Comparison of ENCODE assay signal across 15 mouse cellular contexts in the genomic region with DNA sequence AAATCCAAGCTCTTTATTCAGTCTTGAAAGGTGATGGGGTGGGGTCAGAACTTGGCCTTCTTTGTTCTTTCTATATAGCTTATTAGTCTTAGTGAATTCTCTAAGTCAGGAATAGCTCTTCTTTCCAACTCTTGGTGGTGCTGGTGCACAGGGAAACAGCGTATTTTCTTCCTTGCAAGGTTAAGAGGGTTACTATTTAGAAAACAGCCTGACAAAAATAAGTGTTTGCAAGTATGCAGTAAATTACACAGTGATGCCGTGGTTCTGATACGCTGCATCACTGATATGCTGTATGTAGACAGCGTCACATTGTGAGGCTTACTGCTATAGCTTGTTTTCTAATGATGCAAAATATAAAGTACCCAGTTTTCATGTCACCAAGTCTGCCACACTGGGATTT.
DNase-seq lines count a peak whose midpoint lies in the region; ATAC-seq and TF ChIP-seq lines count a peak whose summit lies in the region.
"Had no signal": no experiment of that assay in that cellular context is flagged by ENCODE, and none has a peak within 500 bp of the region (broad histone marks: within the 10 kb centered on the region; RNA-seq: fewer than 3 reads in every experiment).

No protein-coding gene starts in this region.

- DNase-seq in heart, adult 2 months = no peak
- no peak for DNase-seq in lung, embryonic 14.5 days
- no peak for DNase-seq in lung, adult 18-20 months
- peak; percentile 70 for DNase-seq in brain, adult 2 months (ENCODE audit: low read depth, low spot score)
- peak; percentile 10 for DNase-seq in left cerebral cortex, postnatal 4 days
- no peak for DNase-seq in kidney, adult 2 months
- DNase-seq: adrenal gland, postnatal 14 days; cerebellum, adult 11-12 months; kidney, postnatal 25 days; lung, adult 2 months; spleen, adult 18-20 months; thymus, adult 18-20 months had no signal

- intact Hi-C loops in heart, adult 2 months (cut with DNase I) = no loop called here
- intact Hi-C loops in left cerebral cortex, postnatal 4 days (cut with DNase I) = no loop called here

- no peak overlapping the region for H3K4me2 ChIP-seq in heart, embryonic 11.5 days
- no peak overlapping the region for H3K4me2 ChIP-seq in lung, embryonic 14.5 days

- no peak overlapping the region for H3K27ac ChIP-seq in heart, adult 2 months
- H3K27ac ChIP-seq in heart, embryonic 11.5 days (ENCODE audit: low read depth, low read length) = no peak overlapping the region
- no peak overlapping the region for H3K27ac ChIP-seq in lung, embryonic 14.5 days (ENCODE audit: low read depth)
- H3K27ac ChIP-seq in kidney, adult 2 months (ENCODE audit: insufficient read depth, low read depth, low read length) = no peak overlapping the region
- H3K27ac ChIP-seq: limb, embryonic 10.5 days had no signal

- H3K9me3 ChIP-seq in heart, embryonic 11.5 days (replicated peaks; ENCODE audit: control insufficient read depth, low read length) = no peaks in the 10 kb centered on the region
- no peaks in the 10 kb centered on the region for H3K9me3 ChIP-seq in lung, embryonic 14.5 days (ENCODE audit: low read depth, low read length)
- H3K9me3 ChIP-seq: limb, embryonic 10.5 days had no signal

- TF ChIP-seq CTCF in heart, adult 2 months (IDR thresholded peaks at IDR 0.05) = peak; percentile 28
- TF ChIP-seq CTCF in lung, embryonic 14.5 days (IDR thresholded peaks at IDR 0.05; ENCODE audit: low read depth) = 0 out of 2 replicates have a peak, but pooled peaks have one; percentile 5
- no peak for TF ChIP-seq CTCF in kidney, adult 2 months (conservative IDR thresholded peaks at IDR 0.05; ENCODE audit: insufficient read depth, insufficient read length, low read depth, low read length)

- H3K4me1 ChIP-seq in heart, adult 2 months (ENCODE audit: control insufficient read depth, insufficient read depth, low read length) = no peaks in the 10 kb centered on the region
- H3K4me1 ChIP-seq in heart, embryonic 11.5 days (ENCODE audit: control insufficient read depth, insufficient read depth, low read length) = no peaks in the 10 kb centered on the region
- no peaks in the 10 kb centered on the region for H3K4me1 ChIP-seq in lung, embryonic 14.5 days (ENCODE audit: insufficient read depth)
- H3K4me1 ChIP-seq in kidney, adult 2 months (ENCODE audit: control insufficient read depth, insufficient read depth, low read length) = no peaks in the 10 kb centered on the region
- H3K4me1 ChIP-seq: limb, embryonic 10.5 days had no signal

- H3K36me3 ChIP-seq in heart, adult 2 months (ENCODE audit: control insufficient read depth, insufficient read depth, low read length) = no peaks in the 10 kb centered on the region
- no peaks in the 10 kb centered on the region for H3K36me3 ChIP-seq in heart, embryonic 11.5 days (ENCODE audit: control insufficient read depth, insufficient read depth, low read length)
- no peaks in the 10 kb centered on the region for H3K36me3 ChIP-seq in lung, embryonic 14.5 days (ENCODE audit: insufficient read depth)
- no peaks in the 10 kb centered on the region for H3K36me3 ChIP-seq in kidney, adult 2 months (ENCODE audit: control insufficient read depth, insufficient read depth, low read length)
- H3K36me3 ChIP-seq: limb, embryonic 10.5 days had no signal

- H3K79me2 ChIP-seq in heart, adult 2 months (replicated peaks; ENCODE audit: control insufficient read depth, insufficient read depth, low read length) = no peaks in the 10 kb centered on the region

- no peak for TF ChIP-seq POLR2A in heart, adult 2 months (IDR thresholded peaks at IDR 0.05; ENCODE audit: insufficient read depth, low read depth, low read length)
- no peak for TF ChIP-seq POLR2A in kidney, adult 2 months (IDR thresholded peaks at IDR 0.05; ENCODE audit: low read depth, low read length)

- no peak overlapping the region for H3K9ac ChIP-seq in heart, adult 2 months (ENCODE audit: low read depth, low read length)
- no peak overlapping the region for H3K9ac ChIP-seq in heart, embryonic 11.5 days (ENCODE audit: low read depth, low read length)
- no peak overlapping the region for H3K9ac ChIP-seq in lung, embryonic 14.5 days

- TF ChIP-seq EP300 in heart, adult 2 months (IDR thresholded peaks at IDR 0.05; ENCODE audit: insufficient read depth, low read depth, low read length) = no peak

- no peak for ATAC-seq in heart, embryonic 11.5 days (replicated peaks; ENCODE audit: insufficient number of reproducible peaks, low FRiP score, low TSS enrichment)
- ATAC-seq in lung, embryonic 14.5 days (ENCODE audit: insufficient read depth) = no peak
- ATAC-seq in megakaryocyte progenitor cell, adult 5-6 weeks (replicated peaks; ENCODE audit: poor library complexity) = no peak

- no peak overlapping the region for H3K4me3 ChIP-seq in heart, adult 2 months
- no peak overlapping the region for H3K4me3 ChIP-seq in heart, embryonic 11.5 days (ENCODE audit: low read depth, low read length)
- H3K4me3 ChIP-seq in lung, embryonic 14.5 days (ENCODE audit: low read depth, low read length) = no peak overlapping the region
- H3K4me3 ChIP-seq in kidney, adult 2 months (ENCODE audit: insufficient read depth, low read depth, low read length) = no peak overlapping the region
- H3K4me3 ChIP-seq: limb, embryonic 10.5 days had no signal

- H3K27me3 ChIP-seq in heart, adult 2 months (ENCODE audit: control insufficient read depth, insufficient read depth, low read length) = no peaks in the 10 kb centered on the region
- H3K27me3 ChIP-seq in heart, embryonic 11.5 days (ENCODE audit: control insufficient read depth, insufficient read depth, low read length) = no peaks in the 10 kb centered on the region
- H3K27me3 ChIP-seq in lung, embryonic 14.5 days (ENCODE audit: insufficient read depth, low read length) = no peaks in the 10 kb centered on the region
- H3K27me3 ChIP-seq in kidney, adult 2 months (replicated peaks; ENCODE audit: control insufficient read depth, insufficient read depth, low read length) = no peaks in the 10 kb centered on the region

- WGBS in heart, adult 2 months = 82% methylated on average over 4 of the region's 4 CpGs
- 79% methylated on average over 4 of the region's 4 CpGs for WGBS in heart, embryonic 11.5 days (ENCODE audit: insufficient replicate concordance)
- WGBS in lung, embryonic 14.5 days = 85% methylated on average over 4 of the region's 4 CpGs
- WGBS in kidney, adult 2 months = 73% methylated on average over 4 of the region's 4 CpGs

Comparison
In these comparisons a context has a peak if more than half of its experiments do, and no peak if none do; other contexts are left out.
1. DNase-seq: peak in brain, adult 2 months (single experiment) and left cerebral cortex, postnatal 4 days (single experiment); none in heart, adult 2 months (0 of 2), lung, embryonic 14.5 days (single experiment), lung, adult 18-20 months (0 of 2) and kidney, adult 2 months (single experiment).